Mouse (Mus musculus): ENCODE data around the gene Lrp1. TPM values are rescaled to one million over a fixed set of nuclear protein-coding genes. Genes with fewer than 3 reads are reported as not detected.

Gene Lrp1
- polyA plus RNA-seq, 2 experiments, result 146 to 261 TPM

DNA sequence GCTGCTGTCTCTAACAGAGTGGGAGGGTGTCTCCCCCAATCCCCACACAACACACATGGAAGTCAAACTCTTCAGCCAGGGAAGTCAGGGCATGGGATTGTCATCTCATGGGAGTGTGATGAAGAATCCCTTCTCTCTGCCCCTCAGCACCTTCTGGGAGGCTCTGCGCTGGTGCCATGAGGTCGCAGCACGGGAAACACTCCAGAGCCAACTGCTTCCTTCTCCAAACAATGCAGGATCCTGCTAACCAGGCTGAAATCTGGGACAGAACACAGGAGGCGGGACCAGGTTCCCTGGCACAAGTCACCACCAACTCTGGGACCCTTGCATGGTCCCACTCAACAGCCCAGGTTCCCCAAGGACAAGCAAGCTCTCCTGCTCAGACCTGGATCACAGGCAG, 3.7 kb downstream of the Lrp1 start:
- TF ChIP-seq POLR2A (IDR thresholded peaks at IDR 0.05; ENCODE audit: borderline replicate concordance, extremely low read depth, insufficient read depth, insufficient read length), result no peak
- H3K4me1 ChIP-seq (ENCODE audit: control insufficient read depth, insufficient read depth, low read length), result peaks cover 63% of the 10 kb centered on the region
- H3K9me3 ChIP-seq (ENCODE audit: control insufficient read depth, low read length), result no peaks in the 10 kb centered on the region
- no peak overlapping the region for H3K27ac ChIP-seq (replicated peaks; ENCODE audit: low read depth, low read length)
- no peak overlapping the region for H3K4me3 ChIP-seq (replicated peaks; ENCODE audit: low read length)
- peak overlapping the region; percentile 90; the same call in 1 of the 2 replicates for H3K4me2 ChIP-seq (replicated peaks; ENCODE audit: low read depth, low read length, severe bottlenecking)
- DNase-seq (ENCODE audit: low spot score) (no peak), ATAC-seq (ENCODE audit: low FRiP score, low read depth) (no peak)
- H3K27me3 ChIP-seq (ENCODE audit: control insufficient read depth, insufficient read depth, low read length), result no peaks in the 10 kb centered on the region
- peaks cover 18% of the 10 kb centered on the region for H3K36me3 ChIP-seq (ENCODE audit: control insufficient read depth, insufficient read depth, low read length)
- no peak overlapping the region for H3K9ac ChIP-seq (ENCODE audit: low read depth, low read length, severe bottlenecking)
- 57% methylated on average over 4 of the region's 4 CpGs for WGBS

DNA sequence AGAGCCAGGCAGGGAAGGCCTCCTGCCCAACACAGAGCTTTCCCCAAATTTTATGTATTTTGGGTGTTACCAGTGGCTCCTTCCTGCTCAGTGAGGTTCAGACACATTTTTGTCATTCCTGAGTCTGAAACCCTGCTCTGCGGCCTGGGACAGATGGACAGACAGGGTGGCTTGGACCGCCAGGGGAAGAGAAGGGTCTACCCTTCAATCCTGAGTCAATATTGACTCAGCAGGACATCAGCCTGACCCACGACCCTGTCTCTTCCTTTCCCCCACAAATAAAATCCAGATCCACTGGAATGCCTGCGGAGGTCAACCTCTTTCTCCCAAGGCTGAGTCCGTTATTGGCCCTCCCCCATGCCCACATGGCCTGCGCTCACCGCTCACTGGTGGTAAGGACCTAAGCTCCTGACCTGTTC, 4.7 kb downstream of the Lrp1 start:
- H3K4me3 ChIP-seq (replicated peaks; ENCODE audit: low read length), result no peak overlapping the region
- peaks cover 28% of the 10 kb centered on the region for H3K36me3 ChIP-seq (ENCODE audit: control insufficient read depth, insufficient read depth, low read length)
- peak overlapping the region; percentile 84 for H3K27ac ChIP-seq (replicated peaks; ENCODE audit: low read depth, low read length)
- no peak for DNase-seq (ENCODE audit: low spot score)
- ATAC-seq (ENCODE audit: low FRiP score, low read depth), result no peak
- TF ChIP-seq POLR2A (IDR thresholded peaks at IDR 0.05; ENCODE audit: borderline replicate concordance, extremely low read depth, insufficient read depth, insufficient read length), result no peak
- WGBS, result 23% methylated on average over 6 of the region's 7 CpGs
- H3K4me1 ChIP-seq (ENCODE audit: control insufficient read depth, insufficient read depth, low read length), result peaks cover 63% of the 10 kb centered on the region
- no peaks in the 10 kb centered on the region for H3K9me3 ChIP-seq (ENCODE audit: control insufficient read depth, low read length)
- H3K9ac ChIP-seq (ENCODE audit: low read depth, low read length, severe bottlenecking), result no peak overlapping the region
- peak overlapping the region; percentile 48 for H3K4me2 ChIP-seq (replicated peaks; ENCODE audit: low read depth, low read length, severe bottlenecking)
- no peaks in the 10 kb centered on the region for H3K27me3 ChIP-seq (ENCODE audit: control insufficient read depth, insufficient read depth, low read length)

DNA sequence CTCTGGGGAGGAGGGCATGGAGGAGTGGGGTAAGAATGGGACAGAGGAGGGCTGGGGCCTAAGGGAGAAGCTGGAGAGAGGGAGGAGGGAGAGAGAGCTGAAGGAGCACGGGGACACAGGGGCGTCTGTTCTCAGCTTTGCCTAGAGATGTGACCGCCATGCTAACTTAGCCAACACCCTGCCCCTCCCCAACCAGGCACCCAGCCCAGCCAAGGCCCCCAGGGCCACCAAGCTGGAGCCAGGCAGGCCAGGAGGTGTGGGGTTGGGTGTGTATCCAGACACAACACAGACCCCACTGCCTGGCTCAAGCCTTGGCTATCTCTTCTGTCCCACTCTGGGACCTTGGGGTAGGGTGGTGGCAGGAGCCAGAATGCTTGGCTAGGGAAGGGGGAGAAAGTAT, 5.4 kb downstream of the Lrp1 start:
- Histone ChIP-seq H3K27me3 (ENCODE audit: control insufficient read depth, insufficient read depth, low read length) (no peaks in the 10 kb centered on the region), H3K27ac (replicated peaks; ENCODE audit: low read depth, low read length) (peak overlapping the region; percentile 84), H3K9ac (ENCODE audit: low read depth, low read length, severe bottlenecking) (no peak overlapping the region; the same call in 1 of the 2 replicates), H3K9me3 (ENCODE audit: control insufficient read depth, low read length) (no peaks in the 10 kb centered on the region), H3K36me3 (ENCODE audit: control insufficient read depth, insufficient read depth, low read length) (peaks cover 34% of the 10 kb centered on the region), H3K4me3 (replicated peaks; ENCODE audit: low read length) (no peak overlapping the region), H3K4me2 (replicated peaks; ENCODE audit: low read depth, low read length, severe bottlenecking) (peak overlapping the region; percentile 48), H3K4me1 (ENCODE audit: control insufficient read depth, insufficient read depth, low read length) (peaks cover 63% of the 10 kb centered on the region)
- WGBS, result 46% methylated on average over 3 of the region's 3 CpGs
- ATAC-seq (ENCODE audit: low FRiP score, low read depth), result no peak
- no peak for DNase-seq (ENCODE audit: low spot score)
- TF ChIP-seq POLR2A (IDR thresholded peaks at IDR 0.05; ENCODE audit: borderline replicate concordance, extremely low read depth, insufficient read depth, insufficient read length), result no peak

DNA sequence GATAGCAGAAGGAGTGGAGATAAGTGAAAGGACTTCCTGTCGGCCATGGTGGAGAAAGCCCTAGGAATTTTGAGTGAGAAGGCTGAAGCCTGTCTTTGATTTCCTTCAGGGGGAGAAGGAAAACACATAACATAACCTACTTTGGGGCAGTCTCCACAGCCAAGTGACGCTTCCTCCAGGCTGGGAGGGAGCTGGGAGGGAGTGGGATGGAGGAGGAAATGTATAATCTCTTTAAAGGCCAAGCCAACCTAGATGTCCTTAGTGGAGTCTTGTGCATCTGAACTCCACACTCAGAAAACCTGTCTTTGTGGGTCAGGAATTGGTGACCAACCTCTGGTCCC, 5.9 kb downstream of the Lrp1 start:
- H3K9ac ChIP-seq (ENCODE audit: low read depth, low read length, severe bottlenecking), result 0 out of 2 replicates have a peak overlapping the region, but pooled peaks have one; percentile 34
- H3K27me3 ChIP-seq (ENCODE audit: control insufficient read depth, insufficient read depth, low read length), result no peaks in the 10 kb centered on the region
- peak; percentile 27; the same call in 1 of the 2 replicates for ATAC-seq (ENCODE audit: low FRiP score, low read depth)
- H3K27ac ChIP-seq (replicated peaks; ENCODE audit: low read depth, low read length), result peak overlapping the region; percentile 84
- H3K4me2 ChIP-seq (replicated peaks; ENCODE audit: low read depth, low read length, severe bottlenecking), result peak overlapping the region; percentile 48
- WGBS, result 11% methylated on average over 2 of the region's 2 CpGs
- TF ChIP-seq POLR2A (IDR thresholded peaks at IDR 0.05; ENCODE audit: borderline replicate concordance, extremely low read depth, insufficient read depth, insufficient read length), result no peak
- peak overlapping the region; percentile 13 for H3K4me3 ChIP-seq (replicated peaks; ENCODE audit: low read length)
- H3K9me3 ChIP-seq (ENCODE audit: control insufficient read depth, low read length), result no peaks in the 10 kb centered on the region
- no peak for DNase-seq (ENCODE audit: low spot score)
- peaks cover 63% of the 10 kb centered on the region for H3K4me1 ChIP-seq (ENCODE audit: control insufficient read depth, insufficient read depth, low read length)
- H3K36me3 ChIP-seq (ENCODE audit: control insufficient read depth, insufficient read depth, low read length), result peaks cover 40% of the 10 kb centered on the region

DNA sequence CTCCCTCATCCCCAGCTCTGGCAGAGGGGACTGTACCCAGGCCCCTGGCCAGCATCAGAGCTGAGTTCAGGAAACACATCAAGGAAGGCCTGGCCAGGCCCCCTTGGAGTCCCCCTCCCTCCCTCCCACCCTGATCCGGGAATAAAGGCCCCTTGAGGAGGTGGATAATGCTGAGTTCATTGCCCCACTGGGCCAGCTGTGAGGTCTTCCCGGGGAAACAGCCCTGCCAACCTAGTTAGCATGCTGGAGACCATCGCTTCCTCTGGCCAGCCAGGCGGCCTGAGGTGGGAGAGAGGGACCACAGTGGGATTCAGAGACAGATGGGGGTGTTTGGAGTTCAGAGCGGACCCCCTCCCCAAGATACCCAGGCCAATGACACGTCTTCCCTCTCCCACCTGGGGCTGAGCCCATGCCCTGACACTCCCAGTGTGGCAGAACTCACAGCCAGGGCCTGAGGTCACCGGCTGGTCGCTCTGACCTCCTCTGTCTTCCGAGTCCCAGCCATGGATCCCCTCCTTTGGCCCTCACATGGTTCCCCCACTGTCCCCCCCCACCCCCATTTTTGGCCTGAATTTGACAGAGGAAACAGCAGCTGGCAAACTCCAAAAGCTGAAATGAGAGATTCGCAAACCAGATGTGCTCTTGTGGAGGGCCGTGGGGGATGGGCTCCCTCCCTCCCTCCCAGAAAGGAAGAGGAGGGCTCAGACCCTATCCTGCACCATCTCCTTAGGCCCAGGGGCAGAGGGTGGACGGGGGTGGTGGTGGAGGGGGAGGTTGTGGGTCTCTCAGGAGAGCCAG, 6.5 kb downstream of the Lrp1 start:
- H3K4me2 ChIP-seq (replicated peaks; ENCODE audit: low read depth, low read length, severe bottlenecking), result peak overlapping the region; percentile 48
- peaks cover 63% of the 10 kb centered on the region for H3K4me1 ChIP-seq (ENCODE audit: control insufficient read depth, insufficient read depth, low read length)
- no peak for TF ChIP-seq POLR2A (IDR thresholded peaks at IDR 0.05; ENCODE audit: borderline replicate concordance, extremely low read depth, insufficient read depth, insufficient read length)
- peak overlapping the region; percentile 34; the same call in 1 of the 2 replicates for H3K9ac ChIP-seq (ENCODE audit: low read depth, low read length, severe bottlenecking)
- no peaks in the 10 kb centered on the region for H3K27me3 ChIP-seq (ENCODE audit: control insufficient read depth, insufficient read depth, low read length)
- DNase-seq (ENCODE audit: low spot score) (peak; percentile 75), ATAC-seq (ENCODE audit: low FRiP score, low read depth) (peak; percentile 64)
- peak overlapping the region; percentile 13 for H3K4me3 ChIP-seq (replicated peaks; ENCODE audit: low read length)
- 12% methylated on average over 12 of the region's 12 CpGs for WGBS
- H3K27ac ChIP-seq (replicated peaks; ENCODE audit: low read depth, low read length), result peak overlapping the region; percentile 84
- peaks cover 46% of the 10 kb centered on the region for H3K36me3 ChIP-seq (ENCODE audit: control insufficient read depth, insufficient read depth, low read length)
- H3K9me3 ChIP-seq (ENCODE audit: control insufficient read depth, low read length), result no peaks in the 10 kb centered on the region
